Mouse (Mus musculus) inflammation-experienced regulatory T-cells, adult 6 months (primary cell): ENCODE data around the gene Gstp3. TPM values are rescaled to one million over a fixed set of nuclear protein-coding genes. Genes with fewer than 3 reads are reported as not detected.
"Not testable (repeated sequence)": the region's sequence is repeated elsewhere in the genome, so short reads cannot be mapped to it uniquely, and the experiment has no call there.

Experiments
- ATAC-seq: one replicate; pipeline ENCODE4 v1.8.0; 2017
- polyA plus RNA-seq, 3 experiments: library from polyadenylated mRNA; unstranded; fragments of 100-300 nt; shearing (Covaris generic); gene quantifications; one replicate each; pipeline ENCODE4 v1.2.1; 2017

Gstp3 gene
- polyA plus RNA-seq, 3 experiments from 2014 or later: 178 to 293 (median 197) TPM

DNA sequence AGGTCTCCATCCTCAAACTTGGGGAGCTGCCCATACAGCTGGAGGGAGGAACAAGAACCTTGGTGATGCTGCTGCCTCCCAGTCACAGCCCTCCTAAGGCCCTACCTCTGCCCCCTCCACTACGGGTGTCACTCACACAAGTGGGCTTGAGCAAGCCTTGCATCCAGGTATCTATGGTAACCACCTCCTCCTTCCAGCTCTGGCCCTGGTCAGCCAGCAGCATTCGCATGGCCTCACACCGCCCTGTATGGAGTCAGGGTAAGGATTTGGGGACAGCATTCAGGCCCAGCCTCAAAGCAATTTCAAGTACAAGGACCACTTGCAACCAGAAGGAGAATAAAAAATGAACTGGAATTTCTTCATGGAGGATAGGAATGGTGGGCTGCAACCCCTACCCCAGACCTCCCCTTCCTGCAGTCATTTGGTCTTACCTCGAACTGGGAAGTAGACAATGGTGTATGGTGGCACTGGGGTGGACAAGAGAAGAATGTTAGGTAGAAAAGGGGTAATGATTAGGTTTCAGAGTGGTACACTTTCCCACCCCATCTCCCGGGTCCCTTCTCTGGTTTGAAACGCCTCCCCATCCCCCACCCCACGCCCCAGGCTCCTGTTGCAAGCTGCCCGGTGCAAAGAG, 22.1 kb downstream of the Gstp3 start:
- not testable (repeated sequence) for ATAC-seq

DNA sequence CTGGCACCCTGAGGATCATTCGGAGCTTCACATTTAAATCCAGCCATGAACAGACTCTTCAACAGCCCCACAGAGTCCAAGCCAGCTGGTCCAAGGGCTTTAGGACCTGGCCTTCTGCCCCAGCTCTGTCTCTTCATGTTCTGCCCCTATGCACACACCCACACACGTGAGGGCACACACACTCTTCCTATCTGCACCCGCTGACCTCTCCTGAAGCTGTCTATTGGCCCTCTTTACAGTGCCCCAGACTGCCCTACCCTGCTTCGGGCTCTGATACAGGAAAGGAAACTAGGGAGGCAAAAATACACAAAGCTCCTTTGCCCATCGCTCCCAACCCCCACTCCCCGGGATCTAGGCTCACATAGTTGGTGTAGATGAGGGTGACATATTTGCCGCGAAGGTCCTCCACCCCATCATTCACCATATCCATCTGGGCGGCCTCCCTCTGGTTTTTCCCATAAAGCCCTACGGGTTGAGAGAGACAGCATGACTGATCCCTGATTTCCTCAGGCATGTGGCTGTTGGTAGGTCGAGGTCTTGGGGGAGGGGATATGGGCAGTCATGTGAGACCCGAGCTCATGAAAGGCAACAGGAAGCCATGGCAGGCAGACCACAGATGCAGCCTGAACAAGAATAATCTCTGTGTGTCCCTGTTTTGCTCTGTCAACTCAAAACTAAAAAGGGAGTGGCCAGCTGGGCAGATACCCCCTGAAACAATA, 22.9 kb downstream of the Gstp3 start:
- ATAC-seq: no peak

DNA sequence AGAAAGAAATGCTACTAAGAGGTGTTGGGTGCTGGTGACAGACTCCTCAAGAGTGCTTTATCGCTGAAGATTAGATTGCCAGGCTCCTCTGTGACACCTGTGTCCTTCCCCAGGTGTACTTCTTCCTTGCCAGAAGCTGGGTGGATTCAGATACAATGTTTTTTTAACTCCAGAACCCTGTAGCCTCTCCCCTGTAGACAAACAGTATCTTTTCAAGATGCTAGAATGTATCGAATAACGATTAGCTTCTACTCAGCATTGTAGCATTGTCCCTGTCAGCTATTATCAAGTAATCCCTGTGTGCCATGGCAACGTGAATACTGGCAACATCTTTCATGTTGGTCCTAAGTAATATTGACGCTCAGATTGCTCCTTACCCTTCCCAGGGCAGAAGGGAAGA, 25.6 kb downstream of the Gstp3 start:
- no peak for ATAC-seq

DNA sequence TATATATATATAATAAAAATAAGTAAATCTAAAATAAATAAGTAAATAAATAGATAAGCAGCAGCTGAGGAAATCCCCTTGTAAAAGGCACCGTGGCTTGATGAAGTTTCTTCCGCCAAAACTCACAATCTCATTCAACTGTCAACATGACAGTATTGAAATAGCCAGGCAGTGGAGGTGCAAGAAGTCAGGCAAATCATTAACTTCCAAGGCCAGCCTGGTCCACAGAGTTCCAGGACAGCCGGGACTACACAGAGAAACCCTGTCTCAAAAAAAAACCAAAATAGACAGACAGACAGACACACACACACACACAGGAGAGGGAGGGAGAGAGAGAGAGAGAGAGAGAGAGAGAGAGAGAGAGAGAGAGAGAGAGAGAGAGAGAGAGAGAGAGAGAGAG, 26.1 kb downstream of the Gstp3 start:
- no peak for ATAC-seq

DNA sequence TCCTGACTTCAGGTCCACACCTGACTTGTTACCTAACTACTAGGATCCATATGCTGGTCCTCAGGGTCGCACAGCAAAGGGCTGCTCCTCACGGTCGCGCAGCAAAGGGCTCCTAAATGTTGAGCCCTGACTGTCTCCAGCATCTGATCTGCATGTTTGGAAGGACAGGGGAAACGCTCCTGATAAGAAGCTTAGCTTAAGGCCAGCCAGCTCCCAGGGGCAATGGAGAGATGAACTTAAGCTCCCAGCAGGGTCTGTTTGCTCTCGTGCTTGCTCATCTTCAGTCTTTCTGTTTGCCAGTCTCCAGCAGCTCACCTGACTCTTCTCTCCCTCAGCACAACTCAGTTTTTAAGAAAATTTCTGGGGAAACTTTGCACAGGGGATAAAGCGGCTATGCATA, 26.7 kb downstream of the Gstp3 start:
- ATAC-seq: no peak

DNA sequence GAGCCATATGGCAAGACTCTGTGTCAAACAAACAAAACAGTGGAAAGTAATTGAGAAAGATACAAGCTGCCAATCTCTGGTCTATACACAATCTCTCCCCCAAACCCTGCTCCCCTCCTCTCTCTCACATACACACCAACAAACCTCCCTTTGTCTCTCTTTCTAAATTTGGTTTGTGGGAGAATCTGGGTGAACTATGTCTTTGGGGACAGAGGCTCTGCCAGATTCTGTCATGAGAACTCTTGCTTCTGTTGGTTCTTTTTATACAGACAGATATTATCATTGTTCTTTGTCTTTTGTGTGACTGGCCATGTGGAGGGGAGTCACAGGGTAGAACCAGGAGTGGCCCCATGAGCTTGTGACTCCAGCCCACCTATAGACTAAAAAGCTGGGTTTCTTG, 31.8 kb downstream of the Gstp3 start:
- ATAC-seq: no peak

DNA sequence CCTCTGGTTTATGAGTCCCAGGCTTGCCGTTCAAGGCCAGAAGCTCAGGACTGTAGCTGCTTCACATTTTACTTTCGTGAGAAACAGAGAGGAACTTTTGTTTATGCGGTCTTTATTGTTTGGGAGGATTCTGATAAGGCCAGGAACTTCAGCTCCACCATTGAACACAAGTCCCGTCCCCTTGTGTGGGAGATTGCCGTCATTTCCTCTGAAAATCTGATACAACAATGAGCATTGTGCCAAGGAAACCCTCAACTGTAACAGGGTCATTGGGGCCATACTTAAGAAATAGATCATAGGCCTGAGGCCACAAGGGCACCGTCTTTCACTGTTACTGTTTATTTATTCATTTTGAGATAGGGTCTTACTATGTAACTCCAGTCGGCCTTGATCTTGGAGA, 36.2 kb downstream of the Gstp3 start:
- ATAC-seq: no peak

DNA sequence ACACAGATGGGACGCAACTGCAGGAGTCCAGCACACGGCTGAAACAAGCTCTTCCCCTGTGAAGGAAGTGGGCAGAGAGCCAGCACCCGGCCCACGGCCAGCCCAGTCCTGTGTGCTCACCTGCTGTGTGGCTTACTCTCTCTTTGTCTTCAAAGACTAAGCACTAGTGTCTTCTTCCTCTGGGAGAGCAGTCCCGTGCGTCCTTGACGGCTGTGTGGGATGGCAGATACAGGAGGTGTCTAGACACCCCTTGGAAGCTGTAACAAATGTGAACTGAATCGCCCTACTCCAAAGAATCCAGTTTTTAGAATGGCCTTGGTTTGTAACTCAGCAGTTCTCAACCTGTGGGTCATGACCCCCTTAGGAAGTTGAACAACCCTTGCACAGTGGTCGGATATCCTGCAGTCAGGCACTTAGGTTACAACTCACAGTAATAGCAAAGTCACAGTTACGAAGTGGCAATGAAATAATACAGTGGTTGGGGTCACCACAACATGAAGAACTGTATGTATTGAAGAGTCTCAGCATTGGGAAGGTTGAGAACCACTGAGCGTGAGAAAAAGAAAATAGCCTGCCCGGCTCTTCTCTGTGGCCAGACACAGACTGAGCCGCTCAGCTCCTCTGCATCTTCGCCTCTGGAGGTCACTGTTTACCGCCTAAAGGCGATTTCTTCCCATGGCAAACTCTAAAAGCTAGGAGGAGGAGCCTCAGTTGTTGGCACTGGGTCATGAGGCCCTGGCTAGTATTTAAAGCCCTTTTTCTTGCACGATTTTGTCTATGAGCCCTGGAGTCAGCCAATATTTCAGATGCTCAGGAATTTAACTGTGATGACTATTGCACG, 40.4 kb downstream of the Gstp3 start:
- peak; percentile 50 for ATAC-seq

DNA sequence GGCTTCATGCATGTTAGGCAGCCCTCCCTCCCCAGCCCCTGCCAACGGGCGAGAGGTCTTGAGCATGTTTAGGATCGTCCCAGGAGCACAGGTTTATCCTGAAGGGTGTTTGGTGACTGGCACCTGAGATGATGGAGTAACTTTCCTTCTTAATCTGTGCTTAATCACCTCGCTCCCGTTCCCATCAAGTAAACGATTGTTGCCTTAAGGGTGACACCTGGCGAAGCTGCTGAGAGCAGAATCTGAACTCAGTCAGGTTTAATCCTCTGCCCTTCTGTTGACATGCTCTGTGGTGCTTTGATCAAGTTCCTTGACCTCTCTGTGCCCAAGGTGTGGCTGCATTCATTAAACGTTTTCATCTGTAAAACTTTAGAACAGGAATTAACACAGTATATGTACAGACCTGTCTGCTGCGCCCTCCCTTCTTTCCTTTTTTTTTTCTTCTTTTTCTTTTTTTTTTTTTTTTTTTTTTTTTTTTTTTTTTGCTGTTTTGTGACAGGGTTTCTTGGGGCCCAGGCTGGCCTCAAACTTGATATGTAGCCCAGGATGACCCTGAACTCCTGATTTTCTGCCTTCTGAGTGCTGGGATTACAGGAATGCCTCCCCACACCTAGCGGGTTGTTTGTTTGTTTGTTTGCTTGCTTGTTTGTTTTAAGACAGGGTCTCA, 41.3 kb downstream of the Gstp3 start:
- ATAC-seq: no peak

DNA sequence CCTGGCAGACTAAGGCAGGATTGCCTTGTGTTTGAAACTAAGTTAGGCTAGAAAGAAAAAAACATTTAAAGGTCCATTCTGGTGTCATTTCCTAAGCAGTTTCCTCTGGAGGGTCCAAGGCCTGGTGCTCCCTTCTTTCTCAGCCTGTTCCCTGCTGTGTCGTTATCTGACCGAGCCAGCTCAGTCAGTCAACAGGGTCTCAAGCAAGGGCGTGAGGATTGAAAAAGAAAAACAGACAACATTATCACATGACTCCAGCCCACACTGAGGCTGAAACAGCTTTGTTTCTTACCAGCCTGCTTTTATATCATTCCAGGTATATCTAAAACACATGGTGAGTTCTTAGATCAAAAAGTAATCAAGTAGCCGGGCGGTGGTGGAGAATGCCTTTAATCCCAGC, 43.7 kb downstream of the Gstp3 start:
- no peak for ATAC-seq

DNA sequence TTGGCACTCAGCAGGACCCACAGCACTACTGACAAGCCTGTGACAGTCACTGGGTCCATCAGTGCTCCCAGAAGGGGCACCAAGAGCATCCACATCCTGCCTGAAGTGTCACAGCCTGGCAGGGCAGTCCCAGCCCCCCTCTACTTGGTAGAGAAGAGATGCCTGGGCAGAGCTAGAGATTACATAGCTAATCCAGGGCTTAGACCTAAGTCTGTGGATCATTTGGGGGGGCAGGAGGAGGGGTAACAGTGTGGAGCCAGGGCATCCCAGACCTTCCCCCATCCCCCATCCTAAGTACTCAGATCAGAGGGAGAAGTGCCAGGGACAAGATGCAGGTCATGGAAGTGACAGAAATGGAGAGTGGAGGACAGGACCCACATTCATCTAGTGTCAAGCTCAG, 44.6 kb downstream of the Gstp3 start:
- no peak for ATAC-seq

DNA sequence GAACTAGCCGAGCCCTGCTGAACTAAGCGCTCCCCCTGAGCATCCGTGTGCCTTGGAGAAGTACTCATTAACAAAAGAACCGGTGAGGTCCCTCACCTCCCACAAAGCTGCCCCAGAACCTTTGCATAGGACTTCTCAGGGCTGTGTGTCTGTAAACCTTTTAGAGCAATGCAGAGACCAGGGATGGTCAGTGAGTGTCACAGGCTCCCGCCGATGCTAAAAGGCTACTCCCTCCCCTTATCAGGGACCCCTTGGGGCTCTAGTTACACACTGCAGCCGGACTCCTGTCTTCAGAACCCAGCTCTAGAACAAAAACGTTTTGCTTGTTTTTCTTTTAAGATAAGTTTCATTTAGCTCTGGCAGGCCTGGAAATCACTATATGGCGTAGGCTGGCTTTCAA, 46.3 kb downstream of the Gstp3 start:
- ATAC-seq: no peak

DNA sequence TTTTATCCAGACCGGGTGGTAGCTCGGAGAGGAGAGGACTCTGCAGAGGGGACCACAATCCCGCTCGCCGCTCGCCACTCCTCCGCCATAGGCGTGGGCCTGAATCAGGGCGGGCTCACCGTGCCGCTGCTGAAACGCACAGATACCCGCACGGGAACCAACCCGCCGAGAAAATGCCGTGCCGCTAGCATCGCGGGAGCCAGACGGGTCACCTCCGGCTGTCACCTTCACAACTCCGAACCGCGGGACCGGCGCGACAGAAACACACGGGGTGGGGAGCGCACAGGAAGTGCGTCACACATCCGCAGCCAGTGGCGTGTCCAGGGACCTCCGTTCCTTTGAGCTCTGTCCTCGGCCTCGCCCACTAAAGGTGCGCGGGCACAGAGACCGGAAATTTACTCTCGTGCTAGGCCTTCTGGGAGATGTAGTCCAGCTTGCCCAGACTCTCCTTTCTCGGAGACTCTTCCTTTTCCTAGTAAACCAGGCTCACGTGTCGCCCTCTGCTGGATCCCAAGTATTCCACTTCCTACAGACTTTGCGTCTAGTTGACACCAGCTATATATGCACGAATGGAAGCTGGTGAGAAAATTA, 46.8 kb downstream of the Gstp3 start, which contains the start of gene Ndufv1:
Gene Ndufv1, minus strand, starts transcription at position 375 of the 591 bp plus-strand sequence.
- peak; percentile 99 for ATAC-seq

DNA sequence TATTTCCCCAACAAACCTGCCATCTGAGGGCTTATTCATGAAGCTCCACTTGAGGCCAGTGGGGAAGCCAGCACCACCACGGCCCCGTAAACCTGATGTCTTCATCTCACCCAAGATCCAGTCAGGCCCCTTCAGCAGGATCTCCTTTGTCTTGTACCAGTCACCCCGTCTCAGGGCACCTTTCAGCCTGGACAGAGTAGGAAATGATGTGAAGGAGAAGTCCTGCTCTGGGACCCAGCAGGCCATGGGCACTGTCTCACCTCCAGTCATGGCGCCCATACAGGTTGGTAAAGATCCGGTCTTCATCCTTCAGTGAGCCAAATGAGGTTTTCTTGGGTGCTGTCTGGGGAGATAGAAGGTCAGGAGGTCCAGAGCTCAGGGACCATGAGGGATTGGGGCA, 48.3 kb downstream of the Gstp3 start:
- no peak for ATAC-seq

Other genes with a start within 250 kb of the Gstp3 start
- 1 to 10 TPM; 1.6 to 4.9 (median 4.3) TPM for gene Chka, start 207.8 kb downstream of the Gstp3 start, polyA plus RNA-seq
- 10 to 100 TPM; 57.2 to 85.0 (median 60.4) TPM for gene Tcirg1, start 152.4 kb downstream of the Gstp3 start, polyA plus RNA-seq
- gene Ndufs8, start 146.8 kb downstream of the Gstp3 start, polyA plus RNA-seq: 100 to 1,000 TPM; 219 to 266 (median 256) TPM
- gene Aldh3b1, start 129.8 kb downstream of the Gstp3 start, polyA plus RNA-seq: under 1 TPM in 1 of 3 experiments, not detected in 2; 0.36 TPM
- 10 to 100 TPM; 23.5 to 38.0 (median 26.2) TPM for gene Unc93b1, start 124.4 kb downstream of the Gstp3 start, polyA plus RNA-seq
- not detected for gene Aldh3b3, start 100.9 kb downstream of the Gstp3 start, polyA plus RNA-seq
- not detected for gene Aldh3b2, start 87.2 kb downstream of the Gstp3 start, polyA plus RNA-seq
- 1 to 10 TPM in 2 of 3 experiments, under 1 TPM in 1; 0.73 to 2.3 (median 2.2) TPM for gene Acy3, start 73.0 kb downstream of the Gstp3 start, polyA plus RNA-seq
- gene Tbx10, start 66.8 kb downstream of the Gstp3 start, polyA plus RNA-seq: not detected
- 10 to 100 TPM; 10.3 to 16.2 (median 15.9) TPM for gene Nudt8, start 59.0 kb downstream of the Gstp3 start, polyA plus RNA-seq
- gene Gm49405, start 58.9 kb downstream of the Gstp3 start, polyA plus RNA-seq: under 1 TPM; 0.16 to 0.99 (median 0.44) TPM
- gene Doc2g, start 56.3 kb downstream of the Gstp3 start, polyA plus RNA-seq: 1 to 10 TPM in 2 of 3 experiments, under 1 TPM in 1; 0.31 to 2.8 (median 1.6) TPM
- 100 to 1,000 TPM; 104 to 136 (median 114) TPM for gene Ndufv1, start 46.8 kb downstream of the Gstp3 start, polyA plus RNA-seq
- 100 to 1,000 TPM; 417 to 553 (median 508) TPM for gene Gstp1, start 21.6 kb downstream of the Gstp3 start, polyA plus RNA-seq
- 10 to 100 TPM in 1 of 3 experiments, 1 to 10 TPM in 1, under 1 TPM in 1; 0.72 to 12.0 (median 5.0) TPM for gene Gstp2, start 13.5 kb downstream of the Gstp3 start, polyA plus RNA-seq
- not detected for gene Cabp2, start 22.0 kb upstream of the Gstp3 start, polyA plus RNA-seq
- 100 to 1,000 TPM; 329 to 406 (median 406) TPM for gene Cdk2ap2, start 37.6 kb upstream of the Gstp3 start, polyA plus RNA-seq
- 100 to 1,000 TPM in 1 of 3 experiments, 10 to 100 TPM in 2; 80.6 to 147 (median 88.8) TPM for gene Pitpnm1, start 40.4 kb upstream of the Gstp3 start, polyA plus RNA-seq
- 100 to 1,000 TPM; 171 to 228 (median 197) TPM for gene Aip, start 66.3 kb upstream of the Gstp3 start, polyA plus RNA-seq
- under 1 TPM in 1 of 3 experiments, not detected in 2; 0.22 TPM for gene Gpr152, start 80.2 kb upstream of the Gstp3 start, polyA plus RNA-seq
- gene Cabp4, start 84.5 kb upstream of the Gstp3 start, polyA plus RNA-seq: 1 to 10 TPM in 1 of 3 experiments, under 1 TPM in 2; 0.91 to 1.1 (median 0.97) TPM
- gene Coro1b, start 89.0 kb upstream of the Gstp3 start, polyA plus RNA-seq: 100 to 1,000 TPM; 228 to 269 (median 241) TPM
- gene Ptprcap, start 94.0 kb upstream of the Gstp3 start, polyA plus RNA-seq: 100 to 1,000 TPM; 802 to 889 (median 855) TPM
- 10 to 100 TPM; 26.3 to 35.3 (median 30.1) TPM for gene Rps6kb2, start 103.8 kb upstream of the Gstp3 start, polyA plus RNA-seq
- gene Carns1, start 115.9 kb upstream of the Gstp3 start, polyA plus RNA-seq: 10 to 100 TPM in 2 of 3 experiments, 1 to 10 TPM in 1; 5.2 to 12.9 (median 11.9) TPM
- gene Tbc1d10c, start 131.7 kb upstream of the Gstp3 start, polyA plus RNA-seq: 100 to 1,000 TPM; 608 to 658 (median 621) TPM
- gene Ppp1ca, start 132.5 kb upstream of the Gstp3 start, polyA plus RNA-seq: 1,000 to 10,000 TPM in 1 of 3 experiments, 100 to 1,000 TPM in 2; 808 to 1,210 (median 823) TPM
- gene Rad9a, start 142.1 kb upstream of the Gstp3 start, polyA plus RNA-seq: 10 to 100 TPM; 43.6 to 63.0 (median 59.1) TPM
- gene Clcf1, start 154.7 kb upstream of the Gstp3 start, polyA plus RNA-seq: 10 to 100 TPM; 13.4 to 51.6 (median 33.9) TPM
- gene AC109138.7, start 154.8 kb upstream of the Gstp3 start, polyA plus RNA-seq: not detected
- 100 to 1,000 TPM in 2 of 3 experiments, 10 to 100 TPM in 1; 96.4 to 134 (median 118) TPM for gene Pold4, start 172.3 kb upstream of the Gstp3 start, polyA plus RNA-seq
- 10 to 100 TPM in 2 of 3 experiments, 1 to 10 TPM in 1; 9.6 to 14.5 (median 13.6) TPM for gene Ssh3, start 209.6 kb upstream of the Gstp3 start, polyA plus RNA-seq
- 1 to 10 TPM in 2 of 3 experiments, under 1 TPM in 1; 0.87 to 3.0 (median 2.3) TPM for gene Ankrd13d, start 223.6 kb upstream of the Gstp3 start, polyA plus RNA-seq
- 10 to 100 TPM; 81.3 to 90.8 (median 85.9) TPM for gene Grk2, start 246.7 kb upstream of the Gstp3 start, polyA plus RNA-seq